Mouse (Mus musculus) midbrain, embryonic 12.5 days (tissue): ENCODE measurements around the gene Fli1. TPM values are rescaled to one million over a fixed set of nuclear protein-coding genes. Genes with fewer than 3 reads are reported as not detected.

Experiments used
- ATAC-seq: fragments of 200-750 bp; cut with Nextera tagmentation; 2 replicates; pipeline ENCODE4 v1.8.0; 2017; ENCODE audit warnings: low read depth, moderate TSS enrichment, moderate library complexity; ENCODE audit not compliant: low FRiP score
- H3K27ac ChIP-seq: fragments of 300-500 bp; sonication (generic); replicated peaks from 2 replicates; pipeline ENCODE4 v1.5.1; 2016; ENCODE audit warnings: mild to moderate bottlenecking
- H3K27me3 ChIP-seq: fragments of 300-500 bp; sonication (generic); 2 replicates; pipeline ENCODE4 v1.6.1; 2016; ENCODE audit warnings: mild to moderate bottlenecking
- H3K36me3 ChIP-seq: fragments of 300-500 bp; sonication (generic); 2 replicates; pipeline ENCODE4 v1.6.1; 2016
- H3K4me1 ChIP-seq: fragments of 300-500 bp; sonication (generic); 2 replicates; pipeline ENCODE4 v1.6.1; 2016
- H3K4me2 ChIP-seq: fragments of 300-500 bp; sonication (generic); replicated peaks from 2 replicates; pipeline ENCODE4 v1.6.1; 2016; ENCODE audit warnings: mild to moderate bottlenecking, moderate library complexity
- H3K4me3 ChIP-seq: fragments of 300-500 bp; sonication (generic); 2 replicates; pipeline ENCODE4 v1.5.1; 2016; ENCODE audit warnings: mild to moderate bottlenecking
- H3K9ac ChIP-seq: fragments of 300-500 bp; sonication (generic); replicated peaks from 2 replicates; pipeline ENCODE4 v1.6.1; 2016; ENCODE audit warnings: mild to moderate bottlenecking, moderate library complexity
- H3K9me3 ChIP-seq: fragments of 300-500 bp; sonication (generic); 2 replicates; pipeline ENCODE4 v1.6.1; 2016; ENCODE audit warnings: mild to moderate bottlenecking
- WGBS: fragments of 180-500 bp; shearing (Covaris S2); methylation state at CpG from one replicate; pipeline ENCODE4 v1.1.7; 2016; 5-methylcytosine and 5-hydroxymethylcytosine counted together
- polyA plus RNA-seq: library from polyadenylated mRNA; unstranded; fragments of >200 nt; fragmentation: Nextera tagmentation; extraction: Ambion mirVana; gene quantifications from 2 replicates; pipeline ENCODE4 v1.2.1, GENCODE M21; 2016

Fli1 gene
- polyA plus RNA-seq, 1 experiment from 2014 or later, result 11.0 TPM

DNA sequence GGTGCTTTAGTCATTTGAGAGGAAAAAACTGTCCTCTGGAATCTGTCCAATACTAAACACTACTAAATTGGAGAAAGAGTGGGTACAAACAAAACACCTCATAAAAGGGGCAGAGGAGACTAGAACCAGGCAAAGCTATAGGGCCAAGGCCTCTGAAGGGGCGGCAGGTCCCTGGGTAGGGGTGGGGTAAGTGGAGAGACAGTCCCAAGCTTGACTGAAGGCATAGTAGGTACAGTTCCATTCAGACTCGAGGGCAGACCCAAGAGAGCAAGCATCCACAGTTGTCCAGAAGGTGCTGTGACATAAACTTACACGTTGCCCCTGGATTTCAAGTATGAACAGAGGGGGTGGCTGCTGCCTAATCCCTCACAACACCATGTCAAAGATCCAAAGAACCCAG lies 99.5 kb downstream of the Fli1 start:
- Histone ChIP-seq H3K9me3 (no peaks in the 10 kb centered on the region), H3K36me3 (no peaks in the 10 kb centered on the region), H3K4me2 (no peak overlapping the region), H3K27me3 (no peaks in the 10 kb centered on the region), H3K4me1 (no peaks in the 10 kb centered on the region), H3K27ac (no peak overlapping the region), H3K4me3 (no peak overlapping the region), H3K9ac (no peak overlapping the region)
- ATAC-seq, result peak; percentile 16; the same call in 1 of the 2 replicates
- WGBS, result 71% methylated on average over 3 of the region's 3 CpGs

DNA sequence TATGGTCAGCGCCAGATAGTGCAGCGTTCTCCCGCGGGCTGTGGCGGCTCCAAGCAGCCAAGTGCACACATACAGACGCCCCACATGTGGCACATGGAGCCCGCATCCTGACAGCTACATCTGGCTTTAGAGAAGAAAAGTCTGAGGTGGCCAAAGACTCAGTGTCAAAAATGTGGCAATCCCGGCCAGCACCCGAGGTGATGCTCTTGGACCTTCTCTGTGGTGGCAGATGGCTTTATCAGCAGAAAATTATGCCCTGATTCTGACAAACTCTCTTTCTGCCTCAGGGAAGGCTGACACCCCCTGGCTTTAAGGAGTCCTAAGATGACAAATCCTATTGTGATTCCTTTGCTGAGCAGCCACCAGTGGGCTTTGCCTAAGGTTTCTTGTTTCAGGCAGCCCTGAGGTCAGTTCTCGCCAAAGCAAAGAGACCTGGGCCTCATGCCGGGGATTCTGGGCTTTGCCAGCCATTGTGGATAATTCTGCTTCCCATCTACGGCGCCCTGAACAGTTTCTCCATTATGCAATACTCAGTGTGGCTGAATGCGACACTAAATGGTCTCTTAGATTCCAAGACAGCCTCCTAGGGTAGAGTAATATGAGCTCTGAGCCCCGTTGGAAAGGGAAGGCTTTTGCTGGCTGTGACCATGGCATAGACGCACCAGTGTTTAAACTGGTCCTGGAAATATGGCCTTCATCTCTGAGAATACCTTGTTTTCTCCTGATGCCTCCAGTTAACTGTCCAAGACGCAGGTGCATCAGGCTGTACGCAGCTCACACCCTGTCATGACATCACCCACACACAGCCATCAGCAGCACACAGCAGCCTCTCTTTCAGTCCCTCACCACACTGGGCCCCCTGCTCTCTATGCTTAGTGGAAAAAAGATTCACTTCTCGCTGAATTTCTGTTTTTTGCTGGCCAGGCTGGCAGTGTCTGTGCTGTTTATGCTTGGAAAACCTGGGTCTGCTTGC lies 108.1 kb downstream of the Fli1 start:
- 64% methylated on average over 19 of the region's 19 CpGs for WGBS
- H3K4me3 ChIP-seq, result no peak overlapping the region
- H3K27ac ChIP-seq, result no peak overlapping the region
- H3K4me1 ChIP-seq, result no peaks in the 10 kb centered on the region; the same call in 1 of the 2 replicates
- H3K9ac ChIP-seq, result no peak overlapping the region
- no peaks in the 10 kb centered on the region for H3K27me3 ChIP-seq
- no peak for ATAC-seq
- H3K4me2 ChIP-seq, result no peak overlapping the region
- H3K9me3 ChIP-seq, result no peaks in the 10 kb centered on the region
- H3K36me3 ChIP-seq, result no peaks in the 10 kb centered on the region

DNA sequence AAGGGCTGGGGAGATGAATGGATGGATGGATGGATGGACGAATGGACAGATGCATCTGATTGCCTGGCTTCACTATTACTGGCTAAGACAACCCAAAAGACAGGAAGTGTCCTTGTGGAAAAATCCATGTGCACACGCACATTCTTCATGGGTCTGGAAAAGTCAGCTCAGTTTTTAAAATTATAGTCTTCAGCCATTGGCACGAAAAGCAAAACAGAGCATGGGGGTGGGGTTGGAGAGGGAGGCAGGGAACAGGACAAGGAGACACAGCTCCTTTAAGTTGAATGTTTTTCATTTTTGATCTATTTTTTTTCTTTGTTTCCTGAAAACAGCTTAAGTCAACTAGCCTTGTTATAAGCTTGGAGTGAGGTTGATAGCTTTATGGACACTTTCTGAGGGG lies 111.6 kb downstream of the Fli1 start:
- Histone ChIP-seq H3K27ac (no peak overlapping the region), H3K4me3 (no peak overlapping the region), H3K4me2 (no peak overlapping the region), H3K36me3 (no peaks in the 10 kb centered on the region), H3K27me3 (no peaks in the 10 kb centered on the region), H3K4me1 (no peaks in the 10 kb centered on the region; the same call in 1 of the 2 replicates), H3K9me3 (no peaks in the 10 kb centered on the region), H3K9ac (no peak overlapping the region)
- no peak for ATAC-seq
- 86% methylated on average over 3 of the region's 3 CpGs for WGBS

DNA sequence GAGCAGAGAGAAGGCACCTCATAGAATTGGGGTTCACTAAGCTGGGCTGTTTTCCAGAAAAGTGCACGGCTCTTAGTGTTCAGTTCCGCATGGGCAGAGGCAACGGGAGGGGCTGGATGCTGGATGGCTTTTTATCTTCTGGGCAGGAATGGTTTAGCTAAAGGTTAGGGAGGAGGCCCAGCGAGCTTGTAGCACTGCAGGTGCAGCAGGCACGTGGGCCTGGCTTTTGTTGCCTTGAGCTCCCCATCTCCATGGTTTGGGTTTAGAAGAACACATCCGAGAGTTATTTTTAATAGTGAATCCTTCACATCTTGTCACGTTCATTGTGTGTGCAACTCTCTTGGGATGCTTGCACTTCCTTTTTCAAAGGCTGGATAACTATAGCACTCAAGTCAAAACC lies 117.3 kb downstream of the Fli1 start:
- H3K4me1 ChIP-seq, result no peaks in the 10 kb centered on the region
- no peaks in the 10 kb centered on the region for H3K27me3 ChIP-seq
- H3K9me3 ChIP-seq, result no peaks in the 10 kb centered on the region
- H3K4me2 ChIP-seq, result no peak overlapping the region
- no peak overlapping the region for H3K27ac ChIP-seq
- H3K4me3 ChIP-seq, result no peak overlapping the region
- no peak overlapping the region for H3K9ac ChIP-seq
- ATAC-seq, result no peak
- no peaks in the 10 kb centered on the region for H3K36me3 ChIP-seq
- WGBS, result 73% methylated on average over 7 of the region's 7 CpGs

DNA sequence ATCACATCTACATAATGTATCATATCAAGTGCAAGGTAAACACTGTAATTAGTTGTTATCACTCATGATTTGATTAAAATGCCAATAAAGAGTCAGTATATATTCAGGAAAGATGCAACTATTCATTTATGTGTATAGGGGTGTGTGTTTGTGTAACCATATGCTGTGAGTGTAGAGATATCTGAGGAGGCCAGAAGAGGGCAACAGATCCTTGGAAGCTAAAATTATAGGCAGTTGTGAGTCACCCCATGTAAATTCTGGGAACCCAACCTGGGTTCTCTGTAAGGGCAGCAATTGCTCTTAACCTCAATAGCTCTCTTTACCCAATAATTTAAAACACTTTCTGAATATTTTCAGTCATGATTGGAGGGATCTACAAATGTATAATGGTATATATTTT lies 122.0 kb downstream of the Fli1 start:
- ATAC-seq, result no peak
- H3K4me2 ChIP-seq, result no peak overlapping the region
- no peaks in the 10 kb centered on the region for H3K36me3 ChIP-seq
- H3K9ac ChIP-seq, result no peak overlapping the region
- no peak overlapping the region for H3K27ac ChIP-seq
- no peaks in the 10 kb centered on the region for H3K9me3 ChIP-seq
- H3K27me3 ChIP-seq, result no peaks in the 10 kb centered on the region
- H3K4me3 ChIP-seq, result no peak overlapping the region
- H3K4me1 ChIP-seq, result no peaks in the 10 kb centered on the region

DNA sequence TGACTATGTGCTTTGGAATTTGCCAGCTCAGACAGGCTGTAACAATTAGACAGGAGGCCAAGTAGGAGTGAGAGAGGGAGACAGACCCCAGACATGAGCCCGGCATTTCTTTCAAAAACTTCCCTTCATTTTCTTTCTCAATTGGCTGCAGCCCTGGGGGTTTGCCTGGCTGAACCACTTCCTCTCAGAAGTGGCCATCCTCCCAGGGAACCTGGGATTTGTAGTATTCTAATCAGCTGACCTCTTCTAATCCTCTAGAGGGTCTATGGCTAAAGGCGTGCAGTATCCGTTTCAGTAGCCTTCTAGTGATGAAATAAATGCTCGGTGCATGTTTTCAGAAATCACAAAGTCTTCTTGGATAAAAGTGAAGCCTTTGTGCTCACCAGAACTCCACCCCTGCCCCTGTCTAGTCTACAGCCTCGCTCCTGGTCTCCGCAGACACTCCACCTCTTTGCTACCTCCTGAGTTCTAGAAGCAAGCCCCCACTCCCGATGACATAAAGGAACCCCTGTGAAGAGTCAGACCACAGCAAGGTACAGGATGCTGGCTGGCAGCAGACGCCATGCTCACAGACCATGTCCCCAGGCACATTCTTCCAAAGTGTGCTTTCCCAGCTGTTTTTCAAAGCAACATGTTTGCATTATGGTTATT lies 125.1 kb downstream of the Fli1 start:
- Histone ChIP-seq H3K4me2 (no peak overlapping the region), H3K4me1 (0 out of 2 replicates have a peak, but pooled peaks cover 3% of the 10 kb centered on the region), H3K36me3 (no peaks in the 10 kb centered on the region), H3K9me3 (no peaks in the 10 kb centered on the region), H3K27ac (no peak overlapping the region), H3K4me3 (no peak overlapping the region), H3K27me3 (0 out of 2 replicates have a peak, but pooled peaks cover 4% of the 10 kb centered on the region), H3K9ac (no peak overlapping the region)
- WGBS, result 38% methylated on average over 8 of the region's 8 CpGs
- no peak for ATAC-seq

DNA sequence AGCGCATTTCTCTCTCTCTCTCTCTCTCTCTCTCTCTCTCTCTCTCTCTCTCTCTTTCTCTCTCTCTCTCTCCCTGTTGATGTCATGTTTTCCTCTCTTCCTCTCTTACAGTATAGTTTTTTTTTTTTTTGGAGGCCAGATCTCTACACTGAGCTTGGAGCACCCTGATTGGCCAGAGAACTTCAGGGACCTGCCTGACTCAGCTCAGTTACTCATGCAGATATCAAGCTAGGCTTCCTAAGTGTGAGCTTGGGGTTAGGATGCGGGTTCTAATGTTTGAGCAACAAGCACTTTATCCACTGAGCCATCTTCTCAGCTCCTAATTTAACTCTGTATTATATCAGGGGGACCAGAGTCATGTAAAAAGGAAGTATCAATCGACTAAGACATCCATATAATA lies 126.7 kb downstream of the Fli1 start:
- Histone ChIP-seq H3K36me3 (no peaks in the 10 kb centered on the region), H3K4me3 (no peak overlapping the region), H3K4me2 (no peak overlapping the region), H3K4me1 (0 out of 2 replicates have a peak, but pooled peaks cover 3% of the 10 kb centered on the region), H3K27ac (no peak overlapping the region), H3K9ac (no peak overlapping the region), H3K9me3 (no peaks in the 10 kb centered on the region), H3K27me3 (peaks cover 14% of the 10 kb centered on the region)
- no peak for ATAC-seq
- WGBS, result 87% methylated on average over 3 of the region's 3 CpGs

DNA sequence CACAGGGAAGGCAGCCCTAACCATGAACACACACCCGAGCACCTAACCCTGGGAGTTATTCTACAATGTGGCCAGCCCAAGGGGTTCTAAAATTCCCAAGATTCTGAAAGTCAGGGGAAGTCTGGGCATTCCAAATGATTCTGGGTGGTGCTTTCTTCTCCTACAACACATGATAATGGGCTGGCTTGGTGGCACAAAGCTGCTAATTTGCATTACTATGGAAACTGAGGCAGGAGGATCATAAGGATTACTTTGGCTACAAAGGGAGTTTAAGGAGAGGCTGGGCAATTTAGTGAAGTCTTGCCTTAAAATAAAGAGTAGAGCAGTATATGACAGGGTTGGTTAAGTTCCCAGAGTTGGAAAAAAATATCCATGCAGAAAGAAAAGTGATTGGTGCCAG lies 127.7 kb downstream of the Fli1 start:
- Histone ChIP-seq H3K4me3 (no peak overlapping the region), H3K9me3 (no peaks in the 10 kb centered on the region), H3K27me3 (peaks cover 24% of the 10 kb centered on the region), H3K4me2 (no peak overlapping the region), H3K27ac (no peak overlapping the region), H3K36me3 (no peaks in the 10 kb centered on the region), H3K9ac (no peak overlapping the region), H3K4me1 (0 out of 2 replicates have a peak, but pooled peaks cover 3% of the 10 kb centered on the region)
- WGBS, result 16% methylated on average over 1 of the region's 1 CpGs
- ATAC-seq, result no peak

DNA sequence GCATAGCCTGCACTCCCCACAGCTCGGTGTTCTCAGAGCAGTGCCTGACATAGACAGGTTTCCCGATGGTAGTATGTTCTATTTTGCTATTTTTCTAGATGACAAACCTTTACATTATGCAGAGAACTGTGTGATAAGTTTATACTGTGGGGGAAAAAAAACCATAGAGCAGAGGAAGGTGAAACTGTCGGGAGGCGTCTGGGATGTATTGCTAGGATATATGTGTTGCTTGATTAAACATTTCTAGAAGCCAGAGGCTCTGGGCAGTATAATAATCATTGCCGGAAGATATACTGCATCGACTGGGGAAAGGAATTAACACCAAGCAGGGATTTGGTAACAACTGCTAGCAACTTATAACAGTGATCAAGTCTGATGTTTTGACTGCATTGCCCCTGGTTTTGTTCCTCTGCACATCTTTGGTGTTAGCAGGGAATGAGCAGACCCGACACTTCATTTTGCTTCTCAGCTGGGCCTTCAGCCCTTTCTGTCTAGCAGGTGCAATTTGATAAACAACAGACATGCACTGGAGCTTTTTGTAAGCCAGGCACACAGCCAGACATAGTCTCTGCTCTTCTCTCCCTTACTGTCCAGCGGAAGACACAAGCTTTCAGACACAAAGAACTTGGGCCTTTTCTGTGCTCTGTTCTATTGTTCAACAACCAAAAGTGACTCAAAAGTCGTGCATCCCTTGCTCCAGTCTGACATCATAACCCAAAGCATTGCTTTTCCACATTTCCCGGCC lies 129.7 kb downstream of the Fli1 start:
- WGBS, result 78% methylated on average over 10 of the region's 10 CpGs
- no peak for ATAC-seq
- H3K4me2 ChIP-seq, result no peak overlapping the region

DNA sequence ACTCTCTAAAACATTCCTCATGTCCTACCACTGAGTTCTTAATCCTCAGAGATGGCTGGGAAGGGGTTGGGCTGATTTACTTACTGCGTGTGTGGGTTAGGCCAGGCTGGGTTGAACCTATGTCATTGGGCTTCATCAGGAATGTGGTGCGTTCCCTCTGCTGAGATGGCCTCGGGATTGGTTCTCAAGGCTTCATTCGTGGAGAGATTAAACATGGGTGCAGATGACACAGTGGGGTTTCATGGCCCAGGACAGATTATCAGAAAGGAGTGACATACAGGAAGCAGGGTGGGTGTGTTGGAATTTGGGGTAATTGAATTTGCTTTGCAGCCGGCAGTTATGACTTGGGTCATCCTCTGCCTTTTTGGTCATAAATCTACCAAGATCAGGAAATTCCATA lies 131.2 kb downstream of the Fli1 start:
- ATAC-seq, result no peak
- Histone ChIP-seq H3K4me3 (no peak overlapping the region), H3K27me3 (peaks cover 48% of the 10 kb centered on the region), H3K27ac (no peak overlapping the region), H3K4me1 (peaks cover 14% of the 10 kb centered on the region), H3K9me3 (no peaks in the 10 kb centered on the region), H3K4me2 (no peak overlapping the region), H3K9ac (no peak overlapping the region), H3K36me3 (no peaks in the 10 kb centered on the region)
- 87% methylated on average over 5 of the region's 5 CpGs for WGBS

More for the DNA sequence above, 129.7 kb downstream of the Fli1 start:
- H3K9me3 ChIP-seq, result no peaks in the 10 kb centered on the region
- peaks cover 14% of the 10 kb centered on the region for H3K4me1 ChIP-seq
- H3K4me3 ChIP-seq, result no peak overlapping the region
- peaks cover 36% of the 10 kb centered on the region for H3K27me3 ChIP-seq
- H3K36me3 ChIP-seq, result no peaks in the 10 kb centered on the region
- H3K27ac ChIP-seq, result no peak overlapping the region
- H3K9ac ChIP-seq, result no peak overlapping the region

DNA sequence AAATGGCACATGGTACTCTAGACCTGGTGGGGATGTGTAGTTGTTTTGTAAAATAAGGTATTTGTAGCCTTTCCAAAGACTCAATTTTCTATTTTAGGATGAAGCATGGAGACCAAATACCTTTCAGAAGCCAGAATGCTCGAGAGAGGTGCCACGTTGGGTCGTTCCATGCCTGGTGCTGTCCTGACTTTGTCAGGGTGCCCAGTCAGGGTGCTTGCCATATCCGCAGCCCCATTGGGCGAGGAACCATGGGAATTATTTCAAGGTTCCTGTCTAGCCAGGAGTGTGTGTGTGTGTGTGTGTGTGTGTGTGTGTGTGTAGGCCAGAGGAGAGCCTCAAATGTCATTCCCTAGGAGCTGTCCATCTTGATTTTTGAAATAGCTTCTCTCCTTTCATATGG lies 132.0 kb downstream of the Fli1 start:
- 90% methylated on average over 5 of the region's 5 CpGs for WGBS
- H3K36me3 ChIP-seq, result no peaks in the 10 kb centered on the region
- H3K4me2 ChIP-seq, result no peak overlapping the region
- peaks cover 52% of the 10 kb centered on the region for H3K27me3 ChIP-seq
- no peak overlapping the region for H3K9ac ChIP-seq
- ATAC-seq, result no peak
- no peaks in the 10 kb centered on the region for H3K9me3 ChIP-seq
- no peak overlapping the region for H3K4me3 ChIP-seq
- H3K4me1 ChIP-seq, result peaks cover 14% of the 10 kb centered on the region
- no peak overlapping the region for H3K27ac ChIP-seq
